Mouse (Mus musculus) CH12F3 (cell line): Measurements from ENCODE around the gene Syt7.

Experiments used
- in situ Hi-C: fragments of 300-500 bp; cut with MboI; formaldehyde crosslinking; loops from 2 replicates; pipeline ENCODE4 v1.14.3; 2020; ENCODE audit warnings: low sequenced_read_pairs

The Syt7 gene

GRCm38 (mm10) chr19:10421986-10422976, 33.4 kb downstream of the Syt7 start:
- in situ Hi-C loops = no loop called here

GRCm38 (mm10) chr19:10424751-10425150, 35.9 kb downstream of the Syt7 start:
- in situ Hi-C loops = loop anchor here (25.0 kb wide), 1 partner anchor 87 kb away; no protein-coding TSS in a partner anchor

- in situ Hi-C loops = loop anchor here (25.0 kb wide), 1 partner anchor 88 kb away; no protein-coding TSS in a partner anchor
Observed at GRCm38 (mm10) chr19:10425484-10426270, 36.8 kb downstream of the Syt7 start.

- in situ Hi-C loops = loop anchor here (25.0 kb wide), 1 partner anchor 89 kb away; no protein-coding TSS in a partner anchor
Observed at GRCm38 (mm10) chr19:10426312-10426711, 37.4 kb downstream of the Syt7 start.

- in situ Hi-C loops = loop anchor here (25.0 kb wide), 1 partner anchor 89 kb away; no protein-coding TSS in a partner anchor
Observed at GRCm38 (mm10) chr19:10426793-10427192, 37.9 kb downstream of the Syt7 start.

- in situ Hi-C loops = loop anchor here (25.0 kb wide), 1 partner anchor 90 kb away; no protein-coding TSS in a partner anchor
Observed at GRCm38 (mm10) chr19:10427431-10427830, 38.5 kb downstream of the Syt7 start.

GRCm38 (mm10) chr19:10429371-10429770, 40.5 kb downstream of the Syt7 start:
- in situ Hi-C loops = loop anchor here (25.0 kb wide), 1 partner anchor 92 kb away; no protein-coding TSS in a partner anchor

- in situ Hi-C loops = loop anchor here (25.0 kb wide), 1 partner anchor 94 kb away; no protein-coding TSS in a partner anchor
Observed at GRCm38 (mm10) chr19:10431410-10431809, 42.5 kb downstream of the Syt7 start.

GRCm38 (mm10) chr19:10431841-10432240, 43.0 kb downstream of the Syt7 start:
- in situ Hi-C loops = loop anchor here (25.0 kb wide), 1 partner anchor 95 kb away; no protein-coding TSS in a partner anchor

- in situ Hi-C loops = loop anchor here (25.0 kb wide), 1 partner anchor 96 kb away; no protein-coding TSS in a partner anchor
Observed at GRCm38 (mm10) chr19:10433225-10433624, 44.3 kb downstream of the Syt7 start.

- in situ Hi-C loops = loop anchor here (25.0 kb wide), 1 partner anchor 97 kb away; no protein-coding TSS in a partner anchor
Observed at GRCm38 (mm10) chr19:10433879-10434540, 45.1 kb downstream of the Syt7 start.

GRCm38 (mm10) chr19:10434927-10435326, 46.0 kb downstream of the Syt7 start:
- in situ Hi-C loops = loop anchor here (25.0 kb wide), 1 partner anchor 98 kb away; no protein-coding TSS in a partner anchor

GRCm38 (mm10) chr19:10435908-10436307, 47.0 kb downstream of the Syt7 start:
- in situ Hi-C loops = loop anchor here (25.0 kb wide), 1 partner anchor 99 kb away; no protein-coding TSS in a partner anchor

GRCm38 (mm10) chr19:10436726-10437125, 47.8 kb downstream of the Syt7 start:
- in situ Hi-C loops = loop anchor here (25.0 kb wide), 1 partner anchor 99 kb away; no protein-coding TSS in a partner anchor

GRCm38 (mm10) chr19:10437521-10437920, 48.6 kb downstream of the Syt7 start:
- in situ Hi-C loops = loop anchor here (25.0 kb wide), 1 partner anchor 100 kb away; no protein-coding TSS in a partner anchor

GRCm38 (mm10) chr19:10444685-10445369, 55.9 kb downstream of the Syt7 start:
- in situ Hi-C loops = loop anchor here (25.0 kb wide), 1 partner anchor 108 kb away; no protein-coding TSS in a partner anchor

GRCm38 (mm10) chr19:10448275-10448674, 59.4 kb downstream of the Syt7 start:
- in situ Hi-C loops = loop anchor here (25.0 kb wide), 1 partner anchor 111 kb away; no protein-coding TSS in a partner anchor

GRCm38 (mm10) chr19:10449190-10449589, 60.3 kb downstream of the Syt7 start:
- in situ Hi-C loops = loop anchor here (25.0 kb wide), 1 partner anchor 112 kb away; no protein-coding TSS in a partner anchor

- in situ Hi-C loops = loop anchor here (5.0 to 25.0 kb wide), 2 partner anchors 43 to 112 kb away; no protein-coding TSS in a partner anchor
Observed at GRCm38 (mm10) chr19:10449708-10450107, 60.8 kb downstream of the Syt7 start.
